Mouse (Mus musculus): Measurements from ENCODE around the gene Rin1. TPM values are rescaled to one million over a fixed set of nuclear protein-coding genes. Genes with fewer than 3 reads are reported as not detected.

Rin1 gene
- total and polyA plus RNA-seq, 3 experiments, result 1.2 to 3.0 (median 1.8) TPM

- Histone ChIP-seq H3K4me1 (ENCODE audit: control insufficient read depth, insufficient read depth, low read length) (no peaks in the 10 kb centered on the region), H3K36me3 (ENCODE audit: control insufficient read depth, insufficient read depth, low read length) (no peaks in the 10 kb centered on the region), H3K9ac (ENCODE audit: low read depth, low read length) (no peak overlapping the region), H3K79me2 (replicated peaks; ENCODE audit: control insufficient read depth, insufficient read depth, low read length) (no peaks in the 10 kb centered on the region), H3K27me3 (ENCODE audit: control insufficient read depth, insufficient read depth, low read length) (peaks cover 11% of the 10 kb centered on the region; the same call in 1 of the 2 replicates), H3K27ac (no peak overlapping the region), H3K4me3 (no peak overlapping the region)
- TF ChIP-seq EP300 (IDR thresholded peaks at IDR 0.05; ENCODE audit: insufficient read depth, low read depth, low read length), result no peak
- TF ChIP-seq CTCF (IDR thresholded peaks at IDR 0.05), result no peak
- TF ChIP-seq POLR2A (IDR thresholded peaks at IDR 0.05; ENCODE audit: insufficient read depth, low read depth, low read length), result no peak
- WGBS, result 67% methylated on average over 18 of the region's 18 CpGs
- DNase-seq, result no peak
- intact Hi-C loops (cut with DNase I), result no loop called here
Observed at GRCm38 (mm10) chr19:5082005-5082404, 31.7 kb downstream of the Rin1 start.

GRCm38 (mm10) chr19:5082596-5082995 lies 32.3 kb downstream of the Rin1 start:
- WGBS, result 71% methylated on average over 24 of the region's 24 CpGs
- Histone ChIP-seq H3K79me2 (replicated peaks; ENCODE audit: control insufficient read depth, insufficient read depth, low read length) (no peaks in the 10 kb centered on the region), H3K4me1 (ENCODE audit: control insufficient read depth, insufficient read depth, low read length) (peaks cover 2% of the 10 kb centered on the region), H3K27ac (no peak overlapping the region), H3K9ac (ENCODE audit: low read depth, low read length) (no peak overlapping the region), H3K4me3 (no peak overlapping the region), H3K36me3 (ENCODE audit: control insufficient read depth, insufficient read depth, low read length) (no peaks in the 10 kb centered on the region), H3K27me3 (ENCODE audit: control insufficient read depth, insufficient read depth, low read length) (peaks cover 11% of the 10 kb centered on the region; the same call in 1 of the 2 replicates)
- no peak for DNase-seq
- intact Hi-C loops (cut with DNase I), result no loop called here
- no peak for TF ChIP-seq CTCF (IDR thresholded peaks at IDR 0.05)
- TF ChIP-seq POLR2A (IDR thresholded peaks at IDR 0.05; ENCODE audit: insufficient read depth, low read depth, low read length), result no peak
- TF ChIP-seq EP300 (IDR thresholded peaks at IDR 0.05; ENCODE audit: insufficient read depth, low read depth, low read length), result no peak

DNA sequence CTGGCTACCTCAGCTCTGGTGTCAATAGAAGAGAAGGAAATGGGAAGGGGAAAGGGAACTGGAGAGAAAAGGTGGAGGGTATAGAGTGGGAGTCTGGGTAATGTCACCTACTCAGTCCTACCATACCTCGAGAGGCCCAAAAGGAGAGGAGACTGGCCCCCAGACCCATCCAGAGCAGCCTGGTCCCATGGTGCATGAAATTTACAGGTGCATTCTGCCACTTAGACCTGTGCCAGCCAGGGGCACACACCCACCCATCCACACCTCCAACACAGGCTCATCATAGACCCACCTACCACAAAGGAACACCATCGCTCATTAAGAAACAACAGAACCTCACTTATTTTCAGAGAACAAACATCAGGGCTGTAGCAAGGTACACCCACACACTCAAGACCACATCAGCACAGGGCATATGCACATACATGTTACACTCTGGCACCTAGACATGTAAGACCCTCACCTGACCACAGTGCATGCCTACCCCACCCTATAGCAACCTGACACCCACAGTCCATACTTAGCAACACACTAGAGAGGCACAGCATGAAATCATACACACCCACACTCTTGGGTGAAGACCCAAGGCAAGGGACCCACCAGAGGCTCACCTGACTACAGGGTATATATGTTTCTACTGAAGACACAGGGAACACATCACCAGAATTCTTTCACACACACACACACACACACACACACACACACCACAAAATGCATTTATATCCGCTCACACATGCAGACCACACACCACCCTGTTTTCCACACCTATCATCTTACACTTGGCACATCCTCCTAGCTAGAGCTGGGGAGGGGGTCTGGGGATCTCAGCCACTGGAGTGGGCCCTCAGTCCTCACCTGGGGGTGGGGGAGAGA lies 33.9 kb downstream of the Rin1 start:
- Histone ChIP-seq H3K27me3 (ENCODE audit: control insufficient read depth, insufficient read depth, low read length) (peaks cover 11% of the 10 kb centered on the region; the same call in 1 of the 2 replicates), H3K9ac (ENCODE audit: low read depth, low read length) (no peak overlapping the region), H3K4me1 (ENCODE audit: control insufficient read depth, insufficient read depth, low read length) (peaks cover 5% of the 10 kb centered on the region), H3K4me3 (no peak overlapping the region), H3K27ac (no peak overlapping the region), H3K36me3 (ENCODE audit: control insufficient read depth, insufficient read depth, low read length) (no peaks in the 10 kb centered on the region), H3K79me2 (replicated peaks; ENCODE audit: control insufficient read depth, insufficient read depth, low read length) (no peaks in the 10 kb centered on the region)
- TF ChIP-seq CTCF (IDR thresholded peaks at IDR 0.05), result no peak
- no peak for TF ChIP-seq POLR2A (IDR thresholded peaks at IDR 0.05; ENCODE audit: insufficient read depth, low read depth, low read length)
- TF ChIP-seq EP300 (IDR thresholded peaks at IDR 0.05; ENCODE audit: insufficient read depth, low read depth, low read length), result no peak
- intact Hi-C loops (cut with DNase I), result no loop called here
- no peak for DNase-seq
- 67% methylated on average over 3 of the region's 3 CpGs for WGBS

DNA sequence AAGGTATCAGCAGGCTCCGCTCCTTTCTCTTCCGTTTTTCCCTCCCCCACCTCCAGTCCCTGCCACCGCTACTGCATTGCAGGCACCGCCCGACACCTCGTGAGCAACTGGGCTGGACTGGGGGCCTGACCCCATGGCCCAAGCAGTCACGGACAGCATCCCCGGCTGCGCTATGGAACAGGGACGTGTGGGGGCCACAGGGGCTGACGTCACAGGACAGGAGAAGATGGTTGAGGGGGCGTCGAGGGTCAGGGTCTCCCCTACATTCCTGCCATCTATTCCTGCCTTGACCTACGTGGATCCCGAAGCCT lies 34.5 kb downstream of the Rin1 start:
- intact Hi-C loops (cut with DNase I), result loop anchor here (5.0 kb wide), 1 partner anchor 47 kb away; the partner anchor contains the start of genes AC124502.3 and B4gat1
- no peak overlapping the region for H3K27ac ChIP-seq
- H3K9ac ChIP-seq (ENCODE audit: low read depth, low read length), result no peak overlapping the region
- DNase-seq, result no peak
- H3K79me2 ChIP-seq (replicated peaks; ENCODE audit: control insufficient read depth, insufficient read depth, low read length), result no peaks in the 10 kb centered on the region
- H3K36me3 ChIP-seq (ENCODE audit: control insufficient read depth, insufficient read depth, low read length), result no peaks in the 10 kb centered on the region
- 5% methylated on average over 15 of the region's 15 CpGs for WGBS
- peaks cover 5% of the 10 kb centered on the region for H3K4me1 ChIP-seq (ENCODE audit: control insufficient read depth, insufficient read depth, low read length)
- TF ChIP-seq EP300 (IDR thresholded peaks at IDR 0.05; ENCODE audit: insufficient read depth, low read depth, low read length) (no peak), POLR2A (IDR thresholded peaks at IDR 0.05; ENCODE audit: insufficient read depth, low read depth, low read length) (no peak), CTCF (IDR thresholded peaks at IDR 0.05) (no peak)
- peaks cover 11% of the 10 kb centered on the region; the same call in 1 of the 2 replicates for H3K27me3 ChIP-seq (ENCODE audit: control insufficient read depth, insufficient read depth, low read length)
- H3K4me3 ChIP-seq, result peak overlapping the region; percentile 43; the same call in 1 of the 2 replicates

- Histone ChIP-seq H3K79me2 (replicated peaks; ENCODE audit: control insufficient read depth, insufficient read depth, low read length) (no peaks in the 10 kb centered on the region), H3K27me3 (ENCODE audit: control insufficient read depth, insufficient read depth, low read length) (peaks cover 11% of the 10 kb centered on the region; the same call in 1 of the 2 replicates), H3K4me1 (ENCODE audit: control insufficient read depth, insufficient read depth, low read length) (peaks cover 5% of the 10 kb centered on the region), H3K9ac (ENCODE audit: low read depth, low read length) (peak within 1 kb of the TSS; percentile 49), H3K36me3 (ENCODE audit: control insufficient read depth, insufficient read depth, low read length) (no peaks in the 10 kb centered on the region), H3K4me3 (peak within 1 kb of the TSS; percentile 43), H3K27ac (no peak within 1 kb of the TSS)
- WGBS, result under 1% methylated on average over 69 of the region's 69 CpGs
- peak; percentile 52 to 62 for DNase-seq
- intact Hi-C loops (cut with DNase I), result loop anchor here (5.0 kb wide), 1 partner anchor 48 kb away; the partner anchor contains the start of genes AC124502.3 and B4gat1
- TF ChIP-seq CTCF (IDR thresholded peaks at IDR 0.05) (no peak), POLR2A (IDR thresholded peaks at IDR 0.05; ENCODE audit: insufficient read depth, low read depth, low read length) (no peak)
Observed at GRCm38 (mm10) chr19:5085145-5085863, 35.0 kb downstream of the Rin1 start, which contains the start of gene Tmem151a. TSS of gene Tmem151a (minus strand) at chr19:5085531.

Measured in heart, adult 2 months (tissue).